ENCODE assay signal across 11 mouse cellular contexts in genomic region chr9:110277431-110277881, GRCm38 (mm10). TPM values are rescaled to one million over a fixed set of nuclear protein-coding genes. Genes with fewer than 3 reads are reported as not detected.
A peak's percentile ranks its signal among the peaks of the same experiment; 100 is the strongest.
DNase-seq lines count a peak whose midpoint lies in the region; ATAC-seq lines count a peak whose summit lies in the region.
"Had no signal": no experiment of that assay in that cellular context is flagged by ENCODE, and none has a peak within 500 bp of the region (broad histone marks: within the 10 kb centered on the region; RNA-seq: fewer than 3 reads in every experiment).

No protein-coding gene starts in this region.

- H3K27ac ChIP-seq in brown adipose tissue, adult 24 weeks (replicated peaks; ENCODE audit: low read depth, low read length), result peak overlapping the region; percentile 70
- H3K27ac ChIP-seq: forebrain, embryonic 15.5 days; macrophage had no signal

- H3K4me1 ChIP-seq in brown adipose tissue, adult 24 weeks (ENCODE audit: control insufficient read depth, insufficient read depth, insufficient read length, low read length), result peaks cover 2% of the 10 kb centered on the region
- H3K4me1 ChIP-seq: forebrain, embryonic 15.5 days had no signal

- intact Hi-C loops in heart, postnatal 36 days (cut with DNase I), result no loop called here

- no peak overlapping the region for H3K4me3 ChIP-seq in brown adipose tissue, adult 24 weeks (ENCODE audit: insufficient read depth, low read depth, low read length)
- H3K4me3 ChIP-seq: forebrain, embryonic 15.5 days had no signal

- DNase-seq in layer of hippocampus, adult 11-12 months (ENCODE audit: low spot score), result peak; percentile 73
- no peak for DNase-seq in layer of hippocampus, adult 9-10 months (ENCODE audit: low spot score)
- DNase-seq in left cerebral cortex, adult 8-10 months (ENCODE audit: low spot score in 2 of 2), result peak; percentile 37 to 87
- DNase-seq in right cerebral cortex, postnatal 36 days (ENCODE audit: low spot score in 2 of 2), result peak; percentile 70 to 71
- no peak for DNase-seq in heart, postnatal 36 days
- DNase-seq: kidney, adult 9 months; thymus, postnatal 25 days had no signal

- ATAC-seq in activated CD4-positive, CD25-positive, alpha-beta regulatory T cell, adult 4 months, result no peak
- ATAC-seq: forebrain, embryonic 15.5 days had no signal

RNA-seq across cellular contexts. Expression of gene Elp6, which starts 27.5 kb away (rescaled TPM):
- 4.9 and 6.4 TPM in 2 replicates for polyA plus RNA-seq in brown adipose tissue, adult 24 weeks (2012; ENCODE audit: insufficient read depth, insufficient read length, missing spikeins)
- 10 to 100 TPM; 11.6 to 16.4 (median 14.1) TPM for total RNA-seq in left cerebral cortex, adult 8-10 months (2022)
- polyA plus RNA-seq in activated CD4-positive, CD25-positive, alpha-beta regulatory T cell, adult 4 months (2017; shearing (Covaris generic)), result 10 to 100 TPM; 14.4 to 16.1 TPM
- total RNA-seq in heart, postnatal 36 days (2021), result 1 to 10 TPM; 2.6 to 3.2 TPM

RNA-seq across cellular contexts. Expression of gene Cspg5, which starts 33.9 kb away (rescaled TPM):
- 0.92 and 1.1 TPM in 2 replicates for polyA plus RNA-seq in brown adipose tissue, adult 24 weeks (2012; ENCODE audit: insufficient read depth, insufficient read length, missing spikeins)
- 100 to 1,000 TPM; 360 to 411 (median 377) TPM for total RNA-seq in left cerebral cortex, adult 8-10 months (2022)
- polyA plus RNA-seq in activated CD4-positive, CD25-positive, alpha-beta regulatory T cell, adult 4 months (2017; shearing (Covaris generic)), result under 1 TPM in 1 of 2 experiments, not detected in 1; 0.17 TPM
- under 1 TPM; 0.14 to 0.25 TPM for total RNA-seq in heart, postnatal 36 days (2021)

RNA-seq across cellular contexts. Expression of gene Scap, which starts 55.6 kb away (rescaled TPM):
- 14.6 and 18.7 TPM in 2 replicates for polyA plus RNA-seq in brown adipose tissue, adult 24 weeks (2012; ENCODE audit: insufficient read depth, insufficient read length, missing spikeins)
- 100 to 1,000 TPM in 2 of 4 experiments, 10 to 100 TPM in 2; 93.7 to 105 (median 99.7) TPM for total RNA-seq in left cerebral cortex, adult 8-10 months (2022)
- 10 to 100 TPM; 12.5 to 12.9 TPM for polyA plus RNA-seq in activated CD4-positive, CD25-positive, alpha-beta regulatory T cell, adult 4 months (2017; shearing (Covaris generic))
- total RNA-seq in heart, postnatal 36 days (2021), result 10 to 100 TPM; 29.6 to 32.0 TPM

Comparison
In these comparisons a context has a peak if more than half of its experiments do, and no peak if none do; other contexts are left out.
1. DNase-seq: peak in layer of hippocampus, adult 11-12 months (single experiment), left cerebral cortex, adult 8-10 months (2 of 2) and right cerebral cortex, postnatal 36 days (2 of 2); none in layer of hippocampus, adult 9-10 months (single experiment) and heart, postnatal 36 days (0 of 2).
2. RNA of gene Cspg5, which starts 33.9 kb away (total RNA-seq): 360 to 411 TPM in left cerebral cortex, adult 8-10 months; 0.14 to 0.25 TPM in heart, postnatal 36 days; every median in the first group is over 100 times any median in the second.